Mouse (Mus musculus): ENCODE results near the gene Gpc5.

The Gpc5 gene

GRCm38 (mm10) chr14:115106326-115106725 is 14.3 kb downstream of the Gpc5 start:
- DNase-seq (ENCODE audit: low spot score) = no peak

GRCm38 (mm10) chr14:115107467-115107866 is 15.5 kb downstream of the Gpc5 start:
- DNase-seq (ENCODE audit: low spot score) = no peak

GRCm38 (mm10) chr14:115118626-115119025 is 26.6 kb downstream of the Gpc5 start:
- no peak for DNase-seq (ENCODE audit: low spot score)

- DNase-seq (ENCODE audit: low spot score) = no peak
These were observed 56.8 kb downstream of the Gpc5 start for GRCm38 (mm10) chr14:115148821-115149220.

- no peak for DNase-seq (ENCODE audit: low spot score)
These were observed 64.6 kb downstream of the Gpc5 start for GRCm38 (mm10) chr14:115156597-115156996.

GRCm38 (mm10) chr14:115177322-115177836 is 85.4 kb downstream of the Gpc5 start:
- DNase-seq (ENCODE audit: low spot score) = no peak

- DNase-seq (ENCODE audit: low spot score) = no peak
These were observed 87.9 kb downstream of the Gpc5 start for GRCm38 (mm10) chr14:115179925-115180324.

GRCm38 (mm10) chr14:115188256-115188655 is 96.2 kb downstream of the Gpc5 start:
- DNase-seq (ENCODE audit: low spot score) = no peak

- no peak for DNase-seq (ENCODE audit: low spot score)
These were observed 136.1 kb downstream of the Gpc5 start for GRCm38 (mm10) chr14:115228075-115228474.

GRCm38 (mm10) chr14:115236387-115236786 is 144.4 kb downstream of the Gpc5 start:
- DNase-seq (ENCODE audit: low spot score) = no peak

GRCm38 (mm10) chr14:115240621-115241373 is 148.8 kb downstream of the Gpc5 start:
- DNase-seq (ENCODE audit: low spot score) = no peak

GRCm38 (mm10) chr14:115250537-115250936 is 158.5 kb downstream of the Gpc5 start:
- no peak for DNase-seq (ENCODE audit: low spot score)

- DNase-seq (ENCODE audit: low spot score) = no peak
These were observed 159.8 kb downstream of the Gpc5 start for GRCm38 (mm10) chr14:115251791-115252190.

- DNase-seq (ENCODE audit: low spot score) = no peak
These were observed 161.1 kb downstream of the Gpc5 start for GRCm38 (mm10) chr14:115253155-115253554.

- no peak for DNase-seq (ENCODE audit: low spot score)
These were observed 161.7 kb downstream of the Gpc5 start for GRCm38 (mm10) chr14:115253685-115254084.

GRCm38 (mm10) chr14:115269703-115270402 is 177.8 kb downstream of the Gpc5 start:
- DNase-seq (ENCODE audit: low spot score) = no peak

GRCm38 (mm10) chr14:115270445-115270844 is 178.4 kb downstream of the Gpc5 start:
- no peak for DNase-seq (ENCODE audit: low spot score)

GRCm38 (mm10) chr14:115282782-115283181 is 190.8 kb downstream of the Gpc5 start:
- DNase-seq (ENCODE audit: low spot score) = no peak

- DNase-seq (ENCODE audit: low spot score) = no peak
These were observed 232.2 kb downstream of the Gpc5 start for GRCm38 (mm10) chr14:115324247-115324646.

GRCm38 (mm10) chr14:115326426-115326825 is 234.4 kb downstream of the Gpc5 start:
- no peak for DNase-seq (ENCODE audit: low spot score)

GRCm38 (mm10) chr14:115339084-115339483 is 247.1 kb downstream of the Gpc5 start:
- no peak for DNase-seq (ENCODE audit: low spot score)

- DNase-seq (ENCODE audit: low spot score) = no peak
These were observed 250.6 kb downstream of the Gpc5 start for GRCm38 (mm10) chr14:115342597-115342996.

GRCm38 (mm10) chr14:115349448-115349847 is 257.4 kb downstream of the Gpc5 start:
- no peak for DNase-seq (ENCODE audit: low spot score)

Measured in testis, postnatal 14 days (tissue).